Mouse (Mus musculus) liver, embryonic 11.5 days (tissue): ENCODE data around the gene Tpgs1. TPM values are rescaled to one million over a fixed set of nuclear protein-coding genes. Genes with fewer than 3 reads are reported as not detected.

Source experiments
- ATAC-seq: fragments of 200-750 bp; cut with Nextera tagmentation; replicated peaks from 2 replicates; pipeline ENCODE4 v1.8.0; 2017; ENCODE audit warnings: moderate number of reproducible peaks, mild to moderate bottlenecking, moderate TSS enrichment, moderate library complexity; ENCODE audit not compliant: low FRiP score
- DNase-seq: peaks from one replicate; pipeline ENCODE4 v3.0.0-alpha.2; 2017; ENCODE audit warnings: low spot score
- H3K27ac ChIP-seq: fragments of 300-500 bp; sonication (generic); 2 replicates; pipeline ENCODE4 v1.5.1; 2014; ENCODE audit warnings: mild to moderate bottlenecking, low read depth, low read length, control low read depth
- H3K27me3 ChIP-seq: fragments of 300-500 bp; sonication (generic); replicated peaks from 2 replicates; pipeline ENCODE4 v1.6.1; 2014; ENCODE audit warnings: low read length, mixed read lengths; ENCODE audit not compliant: control insufficient read depth, insufficient read depth
- H3K36me3 ChIP-seq: fragments of 300-500 bp; sonication (generic); 2 replicates; pipeline ENCODE4 v1.6.1; 2014; ENCODE audit warnings: mild to moderate bottlenecking, low read length, moderate library complexity, mixed read lengths; ENCODE audit not compliant: control insufficient read depth, insufficient read depth
- H3K4me1 ChIP-seq: fragments of 300-500 bp; sonication (generic); replicated peaks from 2 replicates; pipeline ENCODE4 v1.6.1; 2014; ENCODE audit warnings: low read length, mixed read lengths; ENCODE audit not compliant: control insufficient read depth, insufficient read depth
- H3K4me2 ChIP-seq: fragments of 300-500 bp; sonication (generic); 2 replicates; pipeline ENCODE4 v1.6.1; 2014; ENCODE audit warnings: mild to moderate bottlenecking, control low read depth, moderate library complexity
- H3K4me3 ChIP-seq: fragments of 300-500 bp; sonication (generic); 2 replicates; pipeline ENCODE4 v1.5.1; 2014; ENCODE audit warnings: low read depth, low read length, control low read depth
- H3K9ac ChIP-seq: fragments of 300-500 bp; sonication (generic); 2 replicates; pipeline ENCODE4 v1.6.1; 2014; ENCODE audit warnings: low read depth, low read length, control low read depth
- H3K9me3 ChIP-seq: fragments of 300-500 bp; sonication (generic); 2 replicates; pipeline ENCODE4 v1.6.1; 2016; ENCODE audit warnings: low read length, inconsistent platforms, mixed read lengths; ENCODE audit not compliant: control insufficient read depth
- WGBS: fragments of 180-500 bp; shearing (Covaris S2); extraction: QIAGEN DNeasy Blood & Tissue Kit; methylation state at CpG from one replicate; pipeline ENCODE4 v1.1.7; 2014; 5-methylcytosine and 5-hydroxymethylcytosine counted together
- polyA plus RNA-seq: library from polyadenylated mRNA; unstranded; fragments of >200 nt; fragmentation: Nextera tagmentation; extraction: Ambion mirVana; gene quantifications from 2 replicates; pipeline ENCODE4 v1.2.1, GENCODE M21; 2014

Gene Tpgs1
- polyA plus RNA-seq, 1 experiment from 2014 or later, result 50.5 TPM

GRCm38 (mm10) chr10:79637128-79638110 lies 31.8 kb upstream of the Tpgs1 start, which contains the start of gene Shc2:
TSS of gene Shc2 (minus strand) at chr10:79637918.
- Histone ChIP-seq H3K27ac (no peak within 1 kb of the TSS), H3K4me3 (peak within 1 kb of the TSS; percentile 61), H3K27me3 (peaks cover 46% of the 10 kb centered on the region), H3K4me2 (peak within 1 kb of the TSS; percentile 74), H3K36me3 (no peaks in the 10 kb centered on the region), H3K9me3 (no peaks in the 10 kb centered on the region), H3K9ac (peak within 1 kb of the TSS; percentile 51), H3K4me1 (peaks cover 8% of the 10 kb centered on the region; the same call in 1 of the 2 replicates)
- ATAC-seq, result peak; percentile 38; the same call in 1 of the 2 replicates
- peak; percentile 51 for DNase-seq
- WGBS, result 1% methylated on average over 116 of the region's 116 CpGs

GRCm38 (mm10) chr10:79638486-79639204 lies 30.5 kb upstream of the Tpgs1 start:
- DNase-seq, result no peak
- peaks cover 8% of the 10 kb centered on the region; the same call in 1 of the 2 replicates for H3K4me1 ChIP-seq
- peak overlapping the region; percentile 44 for H3K4me2 ChIP-seq
- no peak overlapping the region; the same call in 1 of the 2 replicates for H3K9ac ChIP-seq
- WGBS, result 7% methylated on average over 23 of the region's 23 CpGs
- no peak overlapping the region for H3K27ac ChIP-seq
- no peak for ATAC-seq
- H3K36me3 ChIP-seq, result no peaks in the 10 kb centered on the region
- H3K4me3 ChIP-seq, result no peak overlapping the region
- peaks cover 46% of the 10 kb centered on the region for H3K27me3 ChIP-seq
- H3K9me3 ChIP-seq, result no peaks in the 10 kb centered on the region

GRCm38 (mm10) chr10:79645711-79646110 lies 23.5 kb upstream of the Tpgs1 start, which contains the start of gene Odf3l2:
TSS of gene Odf3l2 (minus strand) at chr10:79645738.
- no peak within 1 kb of the TSS for H3K4me2 ChIP-seq
- no peak for ATAC-seq
- H3K27ac ChIP-seq, result no peak within 1 kb of the TSS
- H3K36me3 ChIP-seq, result no peaks in the 10 kb centered on the region
- no peaks in the 10 kb centered on the region for H3K4me1 ChIP-seq
- WGBS, result 73% methylated on average over 8 of the region's 8 CpGs
- H3K27me3 ChIP-seq, result no peaks in the 10 kb centered on the region; the same call in 1 of the 2 replicates
- H3K9me3 ChIP-seq, result no peaks in the 10 kb centered on the region
- no peak within 1 kb of the TSS for H3K9ac ChIP-seq
- H3K4me3 ChIP-seq, result no peak within 1 kb of the TSS
- DNase-seq, result no peak

- no peak overlapping the region for H3K4me2 ChIP-seq
- ATAC-seq (no peak), DNase-seq (no peak)
- WGBS, result 24% methylated on average over 7 of the region's 7 CpGs
- no peak overlapping the region for H3K4me3 ChIP-seq
- H3K27ac ChIP-seq, result no peak overlapping the region
- H3K36me3 ChIP-seq, result no peaks in the 10 kb centered on the region
- H3K27me3 ChIP-seq, result peaks cover 2% of the 10 kb centered on the region; the same call in 1 of the 2 replicates
- H3K4me1 ChIP-seq, result no peaks in the 10 kb centered on the region
- no peaks in the 10 kb centered on the region for H3K9me3 ChIP-seq
- no peak overlapping the region for H3K9ac ChIP-seq
Observed at GRCm38 (mm10) chr10:79649070-79649751, 20.0 kb upstream of the Tpgs1 start.

GRCm38 (mm10) chr10:79652789-79653188 lies 16.4 kb upstream of the Tpgs1 start:
- DNase-seq, result no peak
- H3K36me3 ChIP-seq, result no peaks in the 10 kb centered on the region
- no peak overlapping the region for H3K4me3 ChIP-seq
- peaks cover 3% of the 10 kb centered on the region for H3K27me3 ChIP-seq
- H3K4me1 ChIP-seq, result no peaks in the 10 kb centered on the region
- H3K9me3 ChIP-seq, result no peaks in the 10 kb centered on the region
- H3K4me2 ChIP-seq, result no peak overlapping the region
- 87% methylated on average over 7 of the region's 7 CpGs for WGBS
- ATAC-seq, result no peak
- no peak overlapping the region for H3K9ac ChIP-seq
- H3K27ac ChIP-seq, result no peak overlapping the region

GRCm38 (mm10) chr10:79654946-79655395 lies 14.2 kb upstream of the Tpgs1 start:
- 50% methylated on average over 1 of the region's 1 CpGs for WGBS
- ATAC-seq (no peak), DNase-seq (no peak)
- Histone ChIP-seq H3K27ac (no peak overlapping the region), H3K36me3 (no peaks in the 10 kb centered on the region), H3K9me3 (no peaks in the 10 kb centered on the region), H3K4me1 (no peaks in the 10 kb centered on the region), H3K4me3 (no peak overlapping the region), H3K9ac (no peak overlapping the region), H3K4me2 (no peak overlapping the region), H3K27me3 (peaks cover 3% of the 10 kb centered on the region)

GRCm38 (mm10) chr10:79658829-79659228 lies 10.3 kb upstream of the Tpgs1 start:
- no peak for ATAC-seq

GRCm38 (mm10) chr10:79660298-79660697 lies 8.9 kb upstream of the Tpgs1 start:
- no peaks in the 10 kb centered on the region for H3K36me3 ChIP-seq
- H3K4me2 ChIP-seq, result no peak overlapping the region
- 74% methylated on average over 2 of the region's 2 CpGs for WGBS
- ATAC-seq, result no peak
- no peak overlapping the region for H3K9ac ChIP-seq
- no peak for DNase-seq
- no peak overlapping the region for H3K4me3 ChIP-seq
- no peaks in the 10 kb centered on the region; the same call in 1 of the 2 replicates for H3K27me3 ChIP-seq
- peaks cover 2% of the 10 kb centered on the region; the same call in 1 of the 2 replicates for H3K4me1 ChIP-seq
- no peaks in the 10 kb centered on the region for H3K9me3 ChIP-seq
- H3K27ac ChIP-seq, result no peak overlapping the region

More at GRCm38 (mm10) chr10:79658829-79659228, 10.3 kb upstream of the Tpgs1 start:
- no peak overlapping the region for H3K9ac ChIP-seq
- peaks cover 3% of the 10 kb centered on the region for H3K27me3 ChIP-seq
- H3K36me3 ChIP-seq, result no peaks in the 10 kb centered on the region
- H3K4me1 ChIP-seq, result no peaks in the 10 kb centered on the region; the same call in 1 of the 2 replicates
- no peaks in the 10 kb centered on the region for H3K9me3 ChIP-seq
- no peak overlapping the region for H3K4me3 ChIP-seq
- no peak overlapping the region for H3K27ac ChIP-seq
- no peak overlapping the region for H3K4me2 ChIP-seq
- no peak for DNase-seq
- WGBS, result 13% methylated on average over 4 of the region's 4 CpGs
